Mouse (Mus musculus) skeletal muscle tissue, postnatal 0 days (tissue): Measurements from ENCODE around the gene Slco4c1. TPM values are rescaled to one million over a fixed set of nuclear protein-coding genes. Genes with fewer than 3 reads are reported as not detected.

Experiments
- polyA plus RNA-seq: library from polyadenylated mRNA; unstranded; fragments of >200 nt; fragmentation: Nextera tagmentation; extraction: Ambion mirVana; gene quantifications from 2 replicates; pipeline ENCODE4 v1.2.1, GENCODE M21; 2015

The Slco4c1 gene
- polyA plus RNA-seq, result not detected in 2 replicates

DNA sequence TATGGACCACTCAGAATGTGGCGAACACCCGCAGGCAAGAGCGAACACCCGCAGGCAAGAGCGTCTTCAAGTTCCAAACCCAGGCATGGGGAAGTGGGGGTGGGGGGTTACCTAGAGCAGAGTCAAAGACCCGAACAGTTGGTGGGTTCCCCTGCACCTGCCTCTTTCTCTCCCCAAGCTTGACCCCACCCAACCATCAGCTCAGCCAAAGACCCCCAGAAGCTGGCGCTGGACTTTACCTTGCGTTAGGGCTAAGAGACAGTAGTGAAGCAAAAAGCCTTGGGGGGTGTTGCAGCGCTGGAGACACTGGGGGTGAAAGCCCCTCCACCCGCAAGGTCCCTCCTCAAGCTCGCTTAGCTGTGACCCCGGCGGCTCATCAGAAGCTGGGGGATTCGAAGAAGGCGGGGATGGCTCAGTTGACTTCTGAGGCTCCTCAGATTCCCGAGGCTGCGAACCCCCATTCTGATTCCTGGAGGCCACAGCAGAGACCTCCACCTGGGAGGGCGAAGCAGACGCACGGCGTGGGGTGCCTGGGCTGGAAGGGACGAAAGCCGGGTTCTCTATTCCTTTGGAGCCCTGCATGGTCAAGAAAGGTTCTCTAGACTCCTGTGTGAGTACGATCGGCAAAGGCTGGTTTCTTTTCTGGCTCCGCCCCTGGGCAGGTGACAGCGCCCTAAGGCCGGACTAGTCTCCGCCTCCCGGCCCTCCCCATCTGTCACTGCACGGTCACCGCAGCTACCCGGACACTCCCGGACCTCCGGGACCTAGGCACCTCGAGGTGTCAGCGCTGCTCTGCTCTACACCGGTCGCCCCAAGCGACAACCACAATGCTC is at the start of gene Slco4c1:
Slco4c1 (minus strand) TSS at position 644 of the 833 bp plus-strand sequence.

